Mouse (Mus musculus): ENCODE measurements around the gene Yes1. TPM values are rescaled to one million over a fixed set of nuclear protein-coding genes. Genes with fewer than 3 reads are reported as not detected.
"Not testable (repeated sequence)": the region's sequence is repeated elsewhere in the genome, so short reads cannot be mapped to it uniquely, and the experiment has no call there.

Yes1 gene
- total RNA-seq (2021) = 10 to 100 TPM; 21.5 to 23.1 TPM

- intact Hi-C loops (cut with DNase I) = no loop called here
Measured at GRCm38 (mm10) chr5:32610801-32611340, at the start of gene Yes1. Gene Yes1, plus strand, starts transcription at chr5:32611171.

GRCm38 (mm10) chr5:32564697-32565096 is 46.3 kb upstream of the Yes1 start:
- intact Hi-C loops (cut with DNase I) = no loop called here

More at GRCm38 (mm10) chr5:32610801-32611340, at the start of gene Yes1:
- peak; percentile 80 for DNase-seq

GRCm38 (mm10) chr5:32571802-32572201 is 39.2 kb upstream of the Yes1 start:
- intact Hi-C loops (cut with DNase I) = no loop called here
- no peak for DNase-seq

More at GRCm38 (mm10) chr5:32564697-32565096, 46.3 kb upstream of the Yes1 start:
- no peak for DNase-seq

GRCm38 (mm10) chr5:32588136-32588535 is 22.8 kb upstream of the Yes1 start:
- intact Hi-C loops (cut with DNase I) = loop anchor here (2.0 kb wide), 1 partner anchor 69 kb away; no protein-coding TSS in a partner anchor
- DNase-seq = peak; percentile 46

- no peak for DNase-seq
- intact Hi-C loops (cut with DNase I) = no loop called here
Measured at GRCm38 (mm10) chr5:32593793-32594192, 17.2 kb upstream of the Yes1 start.

GRCm38 (mm10) chr5:32594358-32594757 is 16.6 kb upstream of the Yes1 start:
- intact Hi-C loops (cut with DNase I) = no loop called here
- DNase-seq = no peak

- DNase-seq = no peak
- intact Hi-C loops (cut with DNase I) = no loop called here
Measured at GRCm38 (mm10) chr5:32605911-32606310, 5.1 kb upstream of the Yes1 start.

- no peak for DNase-seq
Measured at GRCm38 (mm10) chr5:32607776-32608355, 3.1 kb upstream of the Yes1 start.

GRCm38 (mm10) chr5:32608516-32608915 is 2.5 kb upstream of the Yes1 start:
- intact Hi-C loops (cut with DNase I) = no loop called here
- DNase-seq = no peak

More at GRCm38 (mm10) chr5:32607776-32608355, 3.1 kb upstream of the Yes1 start:
- intact Hi-C loops (cut with DNase I) = no loop called here

GRCm38 (mm10) chr5:32610064-32610800 is 739 bp upstream of the Yes1 start:
- peak; percentile 38 for DNase-seq
- intact Hi-C loops (cut with DNase I) = no loop called here

- intact Hi-C loops (cut with DNase I) = no loop called here
- peak; percentile 30 for DNase-seq
Measured at GRCm38 (mm10) chr5:32611341-32611961, 480 bp downstream of the Yes1 start.

GRCm38 (mm10) chr5:32614291-32614690 is 3.3 kb downstream of the Yes1 start:
- intact Hi-C loops (cut with DNase I) = no loop called here
- DNase-seq = no peak

- DNase-seq = peak; percentile 55
- intact Hi-C loops (cut with DNase I) = no loop called here
Measured at GRCm38 (mm10) chr5:32614691-32615090, 3.7 kb downstream of the Yes1 start.

GRCm38 (mm10) chr5:32616489-32616888 is 5.5 kb downstream of the Yes1 start:
- intact Hi-C loops (cut with DNase I) = not testable (repeated sequence)

GRCm38 (mm10) chr5:32617851-32618250 is 6.9 kb downstream of the Yes1 start:
- intact Hi-C loops (cut with DNase I) = no loop called here
- no peak for DNase-seq

More at GRCm38 (mm10) chr5:32616489-32616888, 5.5 kb downstream of the Yes1 start:
- DNase-seq = not testable (repeated sequence)

GRCm38 (mm10) chr5:32623649-32624048 is 12.7 kb downstream of the Yes1 start:
- intact Hi-C loops (cut with DNase I) = no loop called here
- DNase-seq = no peak

GRCm38 (mm10) chr5:32624777-32625176 is 13.8 kb downstream of the Yes1 start:
- DNase-seq = no peak
- intact Hi-C loops (cut with DNase I) = no loop called here

GRCm38 (mm10) chr5:32633185-32633584 is 22.2 kb downstream of the Yes1 start:
- DNase-seq = no peak
- intact Hi-C loops (cut with DNase I) = no loop called here

GRCm38 (mm10) chr5:32657386-32657785 is 46.4 kb downstream of the Yes1 start:
- DNase-seq = no peak
- intact Hi-C loops (cut with DNase I) = loop anchor here (2.0 kb wide), 1 partner anchor 69 kb away; no protein-coding TSS in a partner anchor

GRCm38 (mm10) chr5:32682475-32682874 is 71.5 kb downstream of the Yes1 start:
- no peak for DNase-seq
- intact Hi-C loops (cut with DNase I) = no loop called here

- intact Hi-C loops (cut with DNase I) = no loop called here
- no peak for DNase-seq
Measured at GRCm38 (mm10) chr5:32693411-32693810, 82.4 kb downstream of the Yes1 start.
